Mouse (Mus musculus) left cerebral cortex, postnatal 4 days (tissue): ENCODE results near the gene Alad. TPM values are rescaled to one million over a fixed set of nuclear protein-coding genes. Genes with fewer than 3 reads are reported as not detected.
A peak's percentile ranks its signal among the peaks of the same experiment; 100 is the strongest.

Experiments used
- DNase-seq: peaks from one replicate; pipeline ENCODE4 v3.0.0-alpha.2; 2022
- intact Hi-C: fragments of 180-260 bp; cut with DNase I; formaldehyde crosslinking; loops from one replicate; pipeline ENCODE4 v1.15.1; 2025
- total RNA-seq, 2 experiments: library from RNA; stranded (reverse); gene quantifications; 2 replicates each; pipeline ENCODE4 v1.2.3; 2021

Gene Alad
- total RNA-seq, 2 experiments from 2014 or later = 35.3 to 36.8 TPM

GRCm38 (mm10) chr4:62518416-62519121 is 1.1 kb downstream of the Alad start:
- intact Hi-C loops = no loop called here
- DNase-seq = no peak

- intact Hi-C loops = no loop called here
- DNase-seq = no peak
Observed at GRCm38 (mm10) chr4:62517538-62518415, 1.9 kb downstream of the Alad start.

- intact Hi-C loops = no loop called here
- no peak for DNase-seq
Observed at GRCm38 (mm10) chr4:62517046-62517445, 2.7 kb downstream of the Alad start.

- DNase-seq = no peak
- intact Hi-C loops = no loop called here
Observed at GRCm38 (mm10) chr4:62516579-62516978, 3.1 kb downstream of the Alad start.

GRCm38 (mm10) chr4:62516079-62516478 is 3.6 kb downstream of the Alad start:
- no peak for DNase-seq
- intact Hi-C loops = no loop called here

GRCm38 (mm10) chr4:62515490-62515889 is 4.2 kb downstream of the Alad start:
- DNase-seq = no peak
- intact Hi-C loops = no loop called here

- DNase-seq = no peak
- intact Hi-C loops = no loop called here
Observed at GRCm38 (mm10) chr4:62514995-62515394, 4.7 kb downstream of the Alad start.

- intact Hi-C loops = no loop called here
- no peak for DNase-seq
Observed at GRCm38 (mm10) chr4:62513998-62514506, 5.7 kb downstream of the Alad start.

GRCm38 (mm10) chr4:62509946-62510345 is 9.8 kb downstream of the Alad start:
- intact Hi-C loops = no loop called here
- DNase-seq = no peak

GRCm38 (mm10) chr4:62508839-62509238 is 10.9 kb downstream of the Alad start:
- peak; percentile 36 for DNase-seq
- intact Hi-C loops = no loop called here

- peak; percentile 32 for DNase-seq
- intact Hi-C loops = no loop called here
Observed at GRCm38 (mm10) chr4:62506798-62507197, 12.9 kb downstream of the Alad start.

GRCm38 (mm10) chr4:62505991-62506390 is 13.7 kb downstream of the Alad start:
- DNase-seq = no peak
- intact Hi-C loops = no loop called here

- intact Hi-C loops = no loop called here
- DNase-seq = no peak
Observed at GRCm38 (mm10) chr4:62503374-62503970, 16.2 kb downstream of the Alad start, which contains the start of gene Hdhd3. Hdhd3 (minus strand) TSS chr4:62503467.

GRCm38 (mm10) chr4:62502969-62503368 is 16.7 kb downstream of the Alad start:
- intact Hi-C loops = no loop called here
- DNase-seq = no peak

- DNase-seq = peak; percentile 91
- intact Hi-C loops = no loop called here
Observed at GRCm38 (mm10) chr4:62501964-62502732, 17.6 kb downstream of the Alad start.

- DNase-seq = no peak
- intact Hi-C loops = no loop called here
Observed at GRCm38 (mm10) chr4:62501534-62501933, 18.2 kb downstream of the Alad start.

- no peak for DNase-seq
- intact Hi-C loops = no loop called here
Observed at GRCm38 (mm10) chr4:62500799-62501198, 18.9 kb downstream of the Alad start.

GRCm38 (mm10) chr4:62496815-62497214 is 22.9 kb downstream of the Alad start:
- DNase-seq = peak; percentile 34
- intact Hi-C loops = no loop called here

- peak; percentile 42 for DNase-seq
- intact Hi-C loops = no loop called here
Observed at GRCm38 (mm10) chr4:62495946-62496345, 23.8 kb downstream of the Alad start.

GRCm38 (mm10) chr4:62494230-62494629 is 25.5 kb downstream of the Alad start:
- intact Hi-C loops = no loop called here
- no peak for DNase-seq

GRCm38 (mm10) chr4:62492682-62493081 is 27.0 kb downstream of the Alad start:
- DNase-seq = no peak
- intact Hi-C loops = no loop called here
